Mouse (Mus musculus) CD4-positive, CD25-positive, alpha-beta regulatory T cell, adult 4 months (primary cell): ENCODE results near the gene Tmem266. TPM values are rescaled to one million over a fixed set of nuclear protein-coding genes. Genes with fewer than 3 reads are reported as not detected.

Experiments used
- ATAC-seq: one replicate; pipeline ENCODE4 v1.8.0; 2017
- polyA plus RNA-seq, 2 experiments: library from polyadenylated mRNA; unstranded; fragments of 100-300 nt; shearing (Covaris generic); gene quantifications; one replicate each; pipeline ENCODE4 v1.2.1; 2017

Gene Tmem266
- polyA plus RNA-seq, 2 experiments from 2014 or later, result not detected

DNA sequence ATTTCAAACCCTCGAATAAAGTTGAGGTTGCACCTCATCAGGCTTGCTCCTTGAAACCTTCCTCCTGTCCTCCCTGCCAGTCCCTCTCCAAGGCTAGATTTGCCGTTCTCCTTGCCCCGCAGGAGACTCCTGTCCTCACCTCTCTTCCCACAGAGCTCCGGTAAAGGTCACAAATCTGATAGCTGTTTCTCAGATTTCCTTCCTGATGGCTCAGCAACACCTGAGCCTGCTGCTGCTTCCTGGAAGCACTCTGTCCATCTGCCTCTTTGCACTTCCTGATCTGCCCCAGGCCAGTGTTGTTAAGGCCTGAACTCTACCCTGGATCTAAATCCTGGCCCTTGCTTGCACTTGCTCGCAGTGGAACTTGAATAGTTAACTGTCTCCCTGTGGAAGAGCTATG lies 5.8 kb downstream of the Tmem266 start:
- ATAC-seq, result no peak

DNA sequence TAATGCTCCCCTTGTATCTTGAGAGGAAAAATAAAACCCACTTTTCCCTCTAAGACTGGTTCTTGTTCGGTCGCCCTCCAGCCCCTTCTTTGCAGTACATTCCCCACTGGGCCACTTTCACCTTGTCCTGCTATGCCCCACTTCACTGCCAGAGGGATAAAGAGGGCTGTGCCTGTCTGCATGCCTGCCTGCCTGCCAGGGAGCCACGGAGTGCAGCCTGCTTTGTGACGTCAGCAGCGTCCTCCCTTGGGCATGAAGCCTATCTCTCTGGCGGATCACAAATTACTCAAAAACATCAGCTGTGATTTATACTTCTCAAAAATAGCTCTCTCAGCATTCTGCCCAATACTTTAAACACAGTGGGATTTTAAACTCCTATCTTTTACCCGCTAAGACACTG lies 6.2 kb downstream of the Tmem266 start:
- no peak for ATAC-seq

DNA sequence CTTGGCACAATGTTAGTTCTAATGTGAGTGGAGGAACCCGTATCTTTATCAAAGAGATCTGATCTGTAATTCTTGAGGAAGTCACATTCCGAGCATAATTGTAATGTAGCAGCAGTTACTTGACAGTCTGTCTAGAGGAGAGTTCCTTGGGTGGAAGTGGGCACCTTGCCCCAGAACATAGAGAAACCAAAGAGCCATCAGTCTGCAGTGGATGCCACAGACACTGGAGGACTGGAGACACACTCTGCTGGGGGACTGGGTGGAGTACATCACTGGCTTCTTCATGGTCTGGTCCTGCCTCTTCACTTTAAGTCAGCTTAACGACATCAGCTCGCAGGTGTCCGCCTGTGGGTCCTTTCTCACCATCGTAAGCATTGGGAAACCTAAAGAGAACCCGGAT lies 17.5 kb downstream of the Tmem266 start:
- ATAC-seq, result no peak

DNA sequence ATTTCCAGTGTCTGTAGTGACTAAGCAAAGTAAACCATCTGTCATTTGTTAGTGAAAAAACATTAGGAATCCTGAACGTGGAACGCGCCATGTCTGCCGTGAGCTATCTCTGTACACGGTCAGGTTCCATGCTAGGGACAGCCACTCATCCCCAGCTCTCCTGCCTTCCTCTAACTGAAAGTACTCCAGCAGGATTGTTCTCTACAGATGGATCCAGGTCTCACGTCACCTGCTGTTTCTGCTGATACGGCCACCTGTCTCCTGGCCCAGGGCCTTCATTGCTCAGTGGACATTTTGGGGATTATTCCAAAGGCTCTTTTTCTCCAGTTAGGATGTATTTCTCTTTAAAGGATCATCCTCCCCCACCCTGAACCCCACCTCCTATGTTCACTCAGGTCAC lies 18.6 kb downstream of the Tmem266 start:
- ATAC-seq, result no peak

DNA sequence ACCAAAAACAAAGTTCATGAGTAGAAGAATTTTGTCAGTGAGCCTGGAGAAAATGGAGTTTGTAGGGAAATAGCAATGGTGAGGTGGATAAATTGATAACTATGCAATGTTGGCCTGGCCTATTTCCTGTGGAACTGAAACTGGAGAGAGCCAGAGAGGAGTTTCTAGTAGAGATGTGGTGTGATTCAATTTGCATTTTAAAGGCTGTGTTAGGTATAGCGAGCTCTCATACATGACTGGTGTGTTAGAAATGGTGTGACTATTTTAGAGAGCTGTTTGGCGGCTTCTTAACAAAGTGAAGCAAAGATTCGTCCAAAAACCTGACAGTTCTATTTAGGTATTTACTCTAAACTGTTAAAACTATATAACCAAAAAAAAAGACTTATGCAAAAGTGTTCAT lies 22.0 kb downstream of the Tmem266 start:
- ATAC-seq, result no peak

DNA sequence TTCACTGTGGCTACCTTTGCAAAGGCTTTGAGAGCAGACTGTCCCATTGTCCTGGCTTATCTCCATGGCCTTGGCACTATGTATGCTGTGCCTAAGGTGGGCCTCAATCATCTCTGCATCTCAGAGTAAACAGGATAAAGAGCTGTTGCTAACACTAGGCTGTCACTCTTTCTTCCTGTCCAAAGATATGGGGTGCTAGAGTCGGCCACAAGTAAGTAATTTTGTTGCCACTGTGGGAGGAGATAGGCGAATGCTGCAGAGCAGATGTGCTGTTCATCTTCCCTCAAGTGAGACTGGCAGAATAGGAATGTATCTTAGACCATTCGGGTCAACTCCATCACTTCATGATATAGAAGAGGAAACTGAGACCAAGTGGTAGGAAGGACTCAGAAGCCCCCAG lies 28.0 kb downstream of the Tmem266 start:
- no peak for ATAC-seq

DNA sequence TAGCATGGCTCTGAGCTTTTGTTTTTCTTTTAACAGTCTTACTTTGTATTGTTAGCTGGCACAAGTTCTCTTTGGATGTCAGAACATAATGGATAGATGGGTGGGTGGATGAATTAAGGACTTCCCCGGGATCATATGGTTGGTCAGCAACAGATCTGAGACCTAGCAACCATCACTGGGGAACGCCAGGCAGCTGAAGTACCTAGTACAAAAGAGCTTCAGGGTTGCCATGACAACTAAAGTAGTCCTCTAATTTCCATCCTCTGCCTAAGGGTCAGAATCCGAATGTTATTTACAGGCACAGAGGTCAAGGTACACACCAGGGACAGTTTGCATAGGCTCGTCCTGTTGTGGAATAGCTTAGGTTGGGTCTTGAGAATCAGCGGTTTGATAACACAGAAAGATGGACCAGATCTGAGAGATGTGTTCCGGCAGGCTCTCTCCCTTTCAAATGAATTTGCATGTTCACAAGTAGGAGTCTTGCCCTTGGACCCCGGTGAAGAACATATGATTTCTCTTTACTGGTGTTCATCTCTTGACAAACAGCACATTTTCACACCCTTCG lies 28.6 kb downstream of the Tmem266 start:
- ATAC-seq, result no peak

DNA sequence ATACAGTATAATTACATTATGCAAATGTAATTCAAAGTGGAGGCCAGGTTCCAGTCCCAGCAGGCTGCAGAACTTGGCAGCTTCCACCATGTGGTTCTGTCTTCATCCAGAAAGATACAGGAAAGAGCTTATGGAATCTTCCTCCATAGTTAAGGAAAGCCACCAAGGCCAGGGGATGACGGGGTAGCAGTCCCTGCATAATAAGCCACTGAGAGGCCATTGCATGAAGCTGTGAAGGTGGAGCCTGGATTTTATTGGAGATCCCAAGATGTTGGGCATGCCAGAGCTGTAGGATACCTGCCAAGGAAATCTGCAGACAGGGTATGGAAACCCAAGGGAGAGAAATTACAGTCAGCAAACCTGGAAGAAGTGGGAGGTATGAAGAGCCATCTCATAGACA lies 30.5 kb downstream of the Tmem266 start:
- no peak for ATAC-seq

DNA sequence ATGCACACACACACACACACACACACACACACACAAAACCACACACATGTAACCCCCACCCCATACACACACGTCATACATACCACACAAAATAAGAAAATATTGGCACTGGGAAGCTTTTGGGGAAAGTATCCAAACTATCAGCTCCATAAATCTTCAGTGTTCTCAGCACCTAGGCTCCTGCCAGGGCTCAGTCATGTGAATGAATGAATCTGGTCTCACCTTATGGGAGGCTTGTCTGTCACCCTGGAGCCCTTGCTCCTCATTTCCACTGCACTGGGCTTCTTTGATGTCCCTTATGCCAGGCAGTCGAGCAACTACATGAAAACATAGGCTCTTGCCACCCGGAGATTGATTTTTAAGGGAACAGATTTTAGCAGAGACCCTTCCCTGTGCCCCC lies 33.7 kb downstream of the Tmem266 start:
- ATAC-seq, result no peak

DNA sequence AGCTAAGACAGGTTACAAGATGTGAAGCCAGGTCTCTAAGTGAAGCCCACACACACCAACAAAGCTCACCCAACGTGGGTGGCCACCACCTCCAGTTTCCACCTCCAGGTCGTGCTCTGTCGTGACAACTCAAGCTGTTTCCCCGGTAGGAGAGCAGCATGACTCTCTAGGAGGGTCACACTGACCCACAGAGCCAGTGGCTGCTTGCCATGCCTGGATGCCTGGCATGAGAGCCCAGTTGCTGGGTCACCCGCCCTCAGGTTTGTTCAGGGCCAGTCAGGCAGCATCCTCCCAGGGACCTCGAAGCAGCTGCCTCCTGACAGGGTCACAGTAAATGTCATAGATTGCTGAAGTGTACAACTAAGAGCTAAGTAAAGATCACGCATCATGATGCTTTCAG lies 34.1 kb downstream of the Tmem266 start:
- ATAC-seq, result no peak

DNA sequence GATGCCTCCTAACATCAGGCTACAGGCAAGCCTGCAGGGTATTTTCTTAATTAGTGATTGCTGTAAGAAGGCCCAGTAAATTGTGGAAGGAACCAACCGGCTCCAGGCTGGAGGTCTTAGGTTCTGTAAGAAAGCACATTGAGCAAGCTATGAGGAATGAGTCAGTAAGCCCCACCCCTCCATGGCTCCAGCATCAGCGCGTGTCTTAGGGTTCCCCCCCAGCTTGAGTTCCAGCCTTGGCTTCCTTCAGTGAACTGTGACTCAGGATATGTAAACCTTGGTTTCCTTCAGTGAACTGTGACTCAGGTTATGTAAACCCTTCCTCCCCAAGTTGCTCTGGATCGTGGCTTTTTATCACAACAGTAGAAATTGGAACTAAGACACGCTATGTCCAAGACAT lies 35.3 kb downstream of the Tmem266 start:
- ATAC-seq, result no peak

DNA sequence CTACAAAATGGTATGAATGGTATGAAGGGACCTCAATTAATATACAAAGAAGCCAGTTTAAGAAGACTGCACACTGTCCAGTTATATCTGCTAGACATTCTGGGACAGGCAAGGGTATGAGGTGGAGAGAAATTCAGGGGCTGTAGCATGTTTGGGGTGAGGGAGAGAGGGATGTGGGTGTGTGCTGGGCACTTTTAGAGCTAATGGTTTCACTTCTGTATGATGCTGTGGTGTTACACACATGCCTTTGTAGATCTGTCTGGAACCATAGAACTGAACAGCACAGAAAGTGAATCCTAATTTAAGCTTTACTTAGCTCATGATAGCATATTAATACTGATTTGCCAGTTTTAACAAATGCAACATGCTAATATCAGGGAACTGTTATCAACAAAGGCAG lies 37.0 kb downstream of the Tmem266 start:
- no peak for ATAC-seq

DNA sequence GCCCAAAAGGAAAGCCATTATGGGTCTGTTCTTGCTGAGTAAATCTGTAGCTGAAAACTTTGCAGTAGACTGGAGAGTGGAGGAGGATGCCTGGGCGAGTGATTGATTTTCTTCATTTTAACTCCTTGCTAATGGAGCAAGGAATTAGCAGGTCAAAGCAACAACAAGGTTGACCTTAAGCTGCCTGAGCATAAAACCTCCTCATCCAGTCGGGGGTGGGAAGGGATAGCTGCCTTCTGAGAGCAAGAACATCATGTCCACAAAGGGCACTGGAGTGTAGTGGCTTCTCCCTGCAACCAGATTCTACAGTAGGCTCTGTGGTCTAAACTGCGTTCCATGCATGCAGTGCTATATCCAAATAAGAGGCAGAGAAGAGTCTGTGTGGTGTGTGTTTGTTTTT lies 41.3 kb downstream of the Tmem266 start:
- no peak for ATAC-seq

DNA sequence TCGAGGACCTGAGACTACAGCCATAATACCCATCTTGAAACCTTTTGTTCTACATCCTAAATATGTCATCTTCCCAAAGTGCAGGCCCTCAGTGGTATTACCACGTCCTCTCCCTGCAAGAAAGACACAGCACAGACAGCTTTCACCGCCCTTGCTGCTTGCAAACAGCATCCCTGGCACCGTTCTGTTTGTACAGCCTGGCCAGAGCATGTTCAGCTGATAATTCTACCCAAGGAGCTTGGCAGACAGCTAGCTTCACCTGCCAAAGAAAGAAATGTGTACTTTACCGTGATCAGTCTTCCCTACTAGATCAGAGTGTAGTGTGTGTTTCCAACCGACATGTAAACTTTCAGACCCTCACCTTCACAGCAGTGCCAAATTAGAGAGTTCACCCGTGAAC lies 45.2 kb downstream of the Tmem266 start:
- no peak for ATAC-seq

DNA sequence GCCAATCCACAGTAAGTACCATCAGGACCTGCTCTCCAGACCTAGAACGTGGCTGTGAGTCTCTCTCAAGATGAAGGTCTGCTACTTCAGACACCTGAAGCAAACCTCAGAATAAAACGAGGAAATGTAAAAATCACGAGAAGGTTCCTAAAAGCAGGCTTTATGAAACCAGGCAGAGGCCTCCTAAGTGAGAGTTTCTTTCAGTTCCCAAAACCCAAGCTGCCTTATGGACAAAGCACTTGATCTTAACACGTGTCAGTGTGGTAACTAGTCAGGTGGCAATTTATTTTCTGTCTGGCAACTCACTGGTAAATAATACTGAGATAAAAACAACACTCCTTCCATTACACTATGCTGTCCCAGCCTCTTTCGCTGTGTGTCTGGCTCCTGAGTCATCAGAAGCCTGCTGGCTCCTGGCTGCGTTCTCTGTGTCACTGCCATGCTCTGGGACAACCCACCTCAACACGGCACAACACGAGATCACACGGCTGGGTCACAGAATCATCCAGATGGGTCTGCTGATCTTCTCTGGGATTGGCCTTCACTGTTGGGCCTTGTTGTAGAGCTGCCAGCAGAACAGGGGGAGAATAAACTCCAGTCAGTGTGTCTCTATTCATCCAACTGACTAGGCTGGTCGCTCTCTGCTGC lies 51.0 kb downstream of the Tmem266 start:
- ATAC-seq, result no peak

DNA sequence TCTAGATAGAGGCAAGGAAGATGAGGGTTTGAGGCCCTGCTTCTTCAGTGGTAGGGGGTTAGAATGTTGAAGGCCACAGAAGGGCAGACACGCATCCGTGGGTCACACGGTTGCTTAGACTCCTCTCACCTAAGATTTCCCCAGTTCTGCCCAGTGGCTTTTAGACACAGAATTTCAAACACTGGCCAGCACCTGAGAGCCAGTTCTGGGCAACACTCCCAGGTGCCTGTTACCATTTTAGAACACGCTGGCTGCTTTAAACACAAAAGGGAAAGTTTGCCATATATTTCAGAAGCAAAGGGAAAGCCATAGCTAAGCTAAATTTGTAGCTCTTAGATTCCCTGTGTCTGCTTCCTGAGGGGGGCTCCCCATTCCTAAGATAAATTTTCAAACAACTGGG lies 54.7 kb downstream of the Tmem266 start:
- ATAC-seq, result no peak

DNA sequence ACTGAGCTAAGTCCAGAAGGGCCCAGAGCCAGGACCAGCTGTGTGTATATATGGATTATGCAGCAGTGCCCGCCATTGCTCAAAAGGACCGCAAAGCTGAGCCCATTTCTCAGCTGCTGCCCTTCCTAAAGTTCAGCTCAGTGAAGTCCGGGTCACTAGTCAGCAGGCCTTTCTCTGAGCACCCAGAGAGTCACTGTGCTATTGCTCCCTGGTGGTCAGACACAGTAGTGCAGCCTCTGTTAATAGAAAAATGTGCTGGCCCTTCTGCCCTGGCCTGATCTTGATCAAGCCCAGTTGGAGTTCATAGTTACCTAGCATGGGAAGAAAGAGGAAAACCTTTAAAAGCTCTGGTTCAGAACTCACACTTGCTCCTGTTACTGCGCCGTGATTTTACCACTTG lies 55.7 kb downstream of the Tmem266 start:
- ATAC-seq, result no peak

DNA sequence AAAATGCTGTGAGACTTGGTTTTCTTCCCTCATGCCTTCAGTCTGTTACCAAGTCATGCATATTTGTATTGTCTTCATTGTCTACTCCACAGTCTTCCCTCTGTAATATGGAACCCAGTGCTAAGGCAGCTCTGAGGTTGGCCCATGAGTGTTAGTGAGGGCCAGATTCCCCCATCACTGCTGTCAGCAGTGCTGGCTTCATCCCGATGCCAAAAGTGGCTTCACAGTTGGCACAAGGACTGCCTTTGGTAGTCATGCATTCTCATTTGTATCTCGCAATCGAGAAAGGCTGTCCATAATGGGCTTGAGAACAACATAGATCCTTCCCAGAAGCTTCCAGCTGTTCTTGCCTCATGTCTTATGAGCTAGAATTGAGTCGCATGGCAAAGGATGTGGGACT lies 59.4 kb downstream of the Tmem266 start:
- ATAC-seq, result no peak

DNA sequence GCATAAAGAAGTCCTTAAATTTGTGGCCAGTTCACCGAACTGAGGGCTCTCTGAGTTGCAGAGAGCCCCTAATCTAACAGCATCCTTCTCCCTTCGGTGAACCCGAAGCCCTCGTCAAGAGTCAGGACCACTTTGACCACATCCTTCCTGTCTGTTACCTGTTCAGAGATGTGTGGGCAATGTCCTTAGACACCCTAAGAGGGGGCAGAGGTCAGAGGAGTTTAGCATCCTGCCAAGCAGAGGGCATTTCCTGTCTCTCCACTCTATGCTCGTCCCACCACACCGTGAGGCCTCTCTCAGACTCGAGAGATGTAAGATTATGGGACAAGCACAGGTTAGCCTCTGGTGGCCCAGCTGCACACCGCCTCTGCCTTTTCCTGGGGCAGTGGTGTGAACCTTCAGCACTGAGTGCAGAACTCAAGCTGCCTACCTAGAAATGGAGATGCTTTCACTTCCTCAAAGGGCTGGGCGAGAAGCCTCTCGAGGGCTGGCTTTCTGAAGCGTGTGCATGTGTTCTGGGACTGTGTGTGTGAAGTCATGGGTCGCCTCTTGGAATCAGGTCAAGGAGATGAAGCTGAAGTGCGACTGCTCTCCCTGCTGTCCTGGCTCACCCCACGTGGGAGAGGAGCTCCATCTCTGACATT lies 61.3 kb downstream of the Tmem266 start:
- peak; percentile 49 for ATAC-seq

DNA sequence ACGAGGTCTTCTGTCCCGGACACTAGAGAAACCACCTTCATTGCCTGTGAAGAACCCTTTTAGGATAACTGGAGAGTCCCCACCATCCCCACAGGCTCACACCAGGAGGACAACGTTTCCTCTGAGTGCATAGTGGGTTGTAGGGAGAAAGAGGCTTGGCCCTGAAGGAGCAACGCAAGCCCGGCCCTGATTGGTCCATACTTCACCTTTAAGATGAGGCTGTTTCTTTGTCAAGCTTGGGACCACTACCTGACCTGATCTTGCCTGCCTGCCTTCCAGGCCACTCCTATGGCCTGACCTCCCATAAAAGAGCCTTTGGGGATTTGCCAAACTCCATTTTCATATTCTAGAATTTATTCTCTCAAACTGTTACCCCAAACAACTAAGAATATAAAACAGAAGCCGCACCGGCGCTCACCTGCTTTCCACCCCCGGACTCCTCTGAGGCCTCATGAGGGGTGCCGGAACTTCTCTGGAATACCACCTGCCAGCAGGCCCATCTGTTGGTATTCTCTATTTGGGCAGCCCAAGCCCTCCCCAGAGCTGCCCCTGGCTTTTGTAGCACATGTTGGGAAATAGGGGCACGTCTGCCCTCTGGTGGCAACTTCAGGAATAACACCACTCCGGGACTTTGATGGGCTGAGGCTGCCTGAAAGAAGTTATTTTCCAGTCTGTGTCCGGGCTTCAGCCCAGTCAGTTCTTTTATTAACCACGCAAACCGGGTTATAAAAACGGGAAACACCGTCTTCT lies 65.4 kb downstream of the Tmem266 start:
- ATAC-seq, result no peak

DNA sequence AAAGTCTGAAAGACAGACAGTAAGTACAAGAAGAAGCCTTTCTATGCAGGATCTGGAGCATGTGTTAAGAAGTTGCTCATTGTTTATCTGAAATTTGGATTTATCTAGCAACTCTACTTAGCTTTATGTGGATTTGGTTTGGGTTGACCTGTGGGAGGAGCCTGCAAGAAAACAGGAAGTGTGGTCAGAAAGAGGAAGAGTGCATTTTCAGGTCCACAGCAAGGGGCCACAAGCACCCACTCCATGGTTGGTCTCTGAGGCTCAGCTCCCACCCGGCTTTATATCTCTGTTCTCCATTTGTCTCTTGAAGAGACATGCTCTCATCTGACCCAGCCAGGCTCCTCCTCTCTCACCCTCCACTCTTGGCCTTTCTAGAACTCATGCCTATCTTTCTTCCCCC lies 68.9 kb downstream of the Tmem266 start:
- ATAC-seq, result no peak

DNA sequence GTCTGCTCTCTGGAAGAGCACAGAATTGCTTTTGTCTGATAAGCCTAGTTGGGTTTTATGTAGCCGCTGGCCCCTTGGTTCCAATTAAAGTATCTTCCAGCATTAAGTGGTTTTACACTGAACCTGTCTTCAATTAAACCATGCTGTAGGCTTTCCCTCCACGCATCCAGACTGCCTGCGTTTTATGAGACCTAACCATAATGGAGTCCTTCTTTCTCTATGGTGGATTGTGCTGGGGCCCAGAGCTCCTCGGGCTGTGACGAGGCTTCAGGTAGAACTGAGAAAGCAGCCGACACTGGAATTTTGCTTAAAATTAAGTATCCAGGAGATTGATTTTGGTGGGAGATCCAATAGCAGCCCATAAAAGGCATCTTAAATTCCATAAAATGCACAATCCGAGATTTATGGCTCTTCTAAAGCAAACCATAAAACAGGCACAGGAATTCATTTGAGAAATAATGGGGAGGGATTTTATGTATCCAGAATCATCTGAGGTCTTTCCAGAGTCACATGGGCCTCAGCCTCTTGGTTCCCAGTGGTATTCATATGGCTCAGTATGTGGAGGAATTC lies 72.4 kb downstream of the Tmem266 start:
- ATAC-seq, result no peak

DNA sequence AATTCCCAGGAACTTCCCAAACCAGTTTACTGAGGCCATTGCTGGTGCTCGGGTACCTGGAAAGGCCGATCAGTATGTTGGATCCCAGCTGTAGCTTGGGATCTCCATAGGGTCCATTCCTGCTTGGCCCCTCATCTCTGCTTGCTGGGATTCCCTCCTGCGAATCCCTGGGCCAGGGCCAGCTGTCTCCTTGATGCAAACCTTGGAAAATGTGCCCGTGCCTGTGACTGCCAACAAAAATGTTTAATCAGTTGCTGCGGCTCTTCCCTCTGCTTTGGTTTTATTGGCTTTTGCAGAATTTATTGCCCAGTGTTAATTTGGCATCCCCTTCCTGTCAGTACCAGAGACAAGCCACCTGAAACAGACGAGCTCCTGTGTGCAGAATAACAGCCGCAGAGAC lies 75.6 kb downstream of the Tmem266 start:
- no peak for ATAC-seq

DNA sequence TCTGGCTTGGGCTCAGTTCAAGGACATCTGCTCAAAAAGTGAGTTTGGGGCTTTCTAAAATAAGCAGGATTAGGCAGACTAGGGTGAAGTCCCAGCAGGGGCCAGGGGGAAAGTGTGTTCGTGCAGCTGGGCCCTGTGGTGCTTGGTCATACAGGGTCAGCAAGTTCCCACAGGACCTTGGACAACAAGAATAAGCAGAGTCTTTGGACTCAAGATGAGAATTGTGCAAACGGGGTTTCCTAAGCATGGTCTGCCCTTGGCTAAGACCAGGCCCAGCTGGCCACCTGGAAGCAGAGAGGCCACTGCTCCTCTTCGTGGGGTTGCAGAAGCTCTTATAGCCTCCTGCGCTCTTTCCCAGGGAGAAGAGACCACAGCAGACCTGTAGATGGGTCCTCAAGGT lies 77.5 kb downstream of the Tmem266 start:
- no peak for ATAC-seq
